Mouse (Mus musculus) embryonic facial prominence, embryonic 12.5 days (tissue): ENCODE measurements around the gene Pum1. TPM values are rescaled to one million over a fixed set of nuclear protein-coding genes. Genes with fewer than 3 reads are reported as not detected.
"Not testable (repeated sequence)": the region's sequence is repeated elsewhere in the genome, so short reads cannot be mapped to it uniquely, and the experiment has no call there.

Source experiments
- ATAC-seq: fragments of 200-750 bp; cut with Nextera tagmentation; 2 replicates; pipeline ENCODE4 v1.8.0; 2017; ENCODE audit not compliant: insufficient number of reproducible peaks, insufficient read depth, low FRiP score, low TSS enrichment
- H3K27ac ChIP-seq: fragments of 300-500 bp; sonication (generic); 2 replicates; pipeline ENCODE4 v1.5.1; 2016; ENCODE audit warnings: mild to moderate bottlenecking
- H3K27me3 ChIP-seq: fragments of 300-500 bp; sonication (generic); 2 replicates; pipeline ENCODE4 v1.6.1; 2016; ENCODE audit warnings: mild to moderate bottlenecking, moderate library complexity
- H3K36me3 ChIP-seq: fragments of 300-500 bp; sonication (generic); 2 replicates; pipeline ENCODE4 v1.6.1; 2016; ENCODE audit warnings: mild to moderate bottlenecking
- H3K4me1 ChIP-seq: fragments of 300-500 bp; sonication (generic); 2 replicates; pipeline ENCODE4 v1.6.1; 2016
- H3K4me2 ChIP-seq: fragments of 300-500 bp; sonication (generic); replicated peaks from 2 replicates; pipeline ENCODE4 v1.6.1; 2016; ENCODE audit warnings: mild to moderate bottlenecking, moderate library complexity
- H3K4me3 ChIP-seq: fragments of 300-500 bp; sonication (generic); 2 replicates; pipeline ENCODE4 v1.5.1; 2016; ENCODE audit warnings: mild to moderate bottlenecking
- H3K9ac ChIP-seq: fragments of 300-500 bp; sonication (generic); 2 replicates; pipeline ENCODE4 v1.6.1; 2016; ENCODE audit warnings: mild to moderate bottlenecking, moderate library complexity
- H3K9me3 ChIP-seq: fragments of 300-500 bp; sonication (generic); 2 replicates; pipeline ENCODE4 v1.6.1; 2016; ENCODE audit warnings: mild to moderate bottlenecking, moderate library complexity
- WGBS: fragments of 180-500 bp; shearing (Covaris S2); methylation state at CpG from one replicate; pipeline ENCODE4 v1.1.7; 2016; 5-methylcytosine and 5-hydroxymethylcytosine counted together
- polyA plus RNA-seq: library from polyadenylated mRNA; unstranded; fragments of >200 nt; fragmentation: Nextera tagmentation; extraction: Ambion mirVana; gene quantifications from 2 replicates; pipeline ENCODE4 v1.2.1, GENCODE M21; 2016

The Pum1 gene
- polyA plus RNA-seq, 1 experiment from 2014 or later: 116 TPM

DNA sequence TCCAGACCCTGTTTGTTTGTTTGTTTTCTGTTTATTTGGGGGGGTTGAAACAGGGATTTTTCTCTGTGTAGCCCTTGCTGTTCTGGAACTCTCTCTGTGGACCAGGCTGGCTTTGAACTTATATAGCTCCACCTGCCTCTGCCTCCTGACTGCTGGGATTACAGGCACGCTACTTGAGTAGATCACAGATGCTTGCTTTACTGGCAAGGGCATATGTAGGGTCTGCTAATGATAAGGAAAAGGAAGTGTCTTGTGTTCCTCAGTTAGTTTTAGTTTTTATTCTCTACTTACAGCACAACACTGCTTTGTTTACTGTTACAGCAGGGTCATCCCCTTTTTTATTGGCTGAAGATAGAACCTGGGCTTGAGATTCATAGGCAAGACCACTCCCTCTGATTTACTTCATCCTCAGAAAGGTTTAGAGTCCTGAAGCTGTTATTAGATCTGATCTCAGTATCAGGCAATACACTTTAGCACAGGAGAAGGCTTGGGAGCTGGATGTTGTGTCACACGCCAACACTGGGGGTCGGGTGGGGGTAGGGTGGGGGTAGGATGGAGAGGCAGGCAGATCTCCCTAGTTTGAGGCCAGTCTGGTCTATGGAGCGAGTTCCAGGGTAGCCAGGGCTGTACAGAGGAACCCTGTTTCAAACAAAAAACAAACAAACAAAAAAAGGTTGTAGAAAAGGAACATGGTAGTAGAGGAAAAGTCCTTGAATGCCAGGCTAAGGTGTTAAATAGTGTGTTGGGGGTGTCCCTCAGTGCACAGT lies 8.1 kb downstream of the Pum1 start:
- 93% methylated on average over 4 of the region's 4 CpGs for WGBS
- Histone ChIP-seq H3K9ac (no peak overlapping the region), H3K36me3 (peaks cover 53% of the 10 kb centered on the region), H3K4me1 (peaks cover 21% of the 10 kb centered on the region), H3K27ac (no peak overlapping the region), H3K9me3 (no peaks in the 10 kb centered on the region), H3K4me2 (no peak overlapping the region), H3K27me3 (no peaks in the 10 kb centered on the region), H3K4me3 (no peak overlapping the region)
- no peak for ATAC-seq

DNA sequence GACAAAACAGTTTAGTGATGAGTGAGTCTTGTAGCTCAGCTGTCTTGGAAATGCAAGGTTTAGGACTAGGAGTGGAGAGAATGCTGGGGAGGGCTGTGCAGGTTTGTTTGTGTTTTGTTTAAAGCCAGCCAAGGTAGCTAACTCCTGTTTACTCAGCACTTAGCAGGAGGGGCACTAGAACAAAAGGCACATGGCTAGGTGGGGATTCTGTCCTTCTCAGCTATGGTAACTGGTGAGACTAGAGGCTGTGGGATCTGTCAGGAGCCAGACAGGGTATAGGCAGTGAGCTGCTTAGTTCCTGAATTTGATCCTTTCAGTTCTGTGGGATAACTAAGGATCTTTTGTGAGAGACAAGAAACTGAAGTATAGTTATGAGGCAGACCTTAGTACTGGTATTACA lies 9.0 kb downstream of the Pum1 start:
- peaks cover 16% of the 10 kb centered on the region for H3K4me1 ChIP-seq
- H3K9ac ChIP-seq: no peak overlapping the region
- peaks cover 58% of the 10 kb centered on the region for H3K36me3 ChIP-seq
- no peak overlapping the region for H3K27ac ChIP-seq
- H3K9me3 ChIP-seq: no peaks in the 10 kb centered on the region
- H3K4me3 ChIP-seq: no peak overlapping the region
- ATAC-seq: no peak
- H3K4me2 ChIP-seq: no peak overlapping the region
- H3K27me3 ChIP-seq: no peaks in the 10 kb centered on the region

DNA sequence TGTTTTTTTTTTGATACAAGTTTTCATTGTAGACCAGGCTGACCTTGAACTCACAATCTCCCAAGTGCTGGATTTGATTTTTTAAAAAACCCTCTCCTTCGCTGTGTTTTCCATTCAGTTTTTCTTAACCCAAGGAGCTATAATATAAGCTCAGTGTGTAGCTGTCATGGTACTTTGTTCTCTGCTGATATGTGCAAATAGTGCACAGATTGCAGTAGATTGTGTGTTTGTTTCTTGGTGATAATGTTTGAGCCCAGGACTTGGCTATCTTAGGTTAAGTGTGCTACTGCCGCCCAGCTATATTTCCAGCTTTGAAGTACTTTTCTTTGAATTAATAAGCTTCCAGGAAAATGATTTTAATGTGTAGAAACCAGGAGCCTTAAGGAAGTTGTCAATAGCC lies 13.6 kb downstream of the Pum1 start:
- H3K4me2 ChIP-seq: no peak overlapping the region
- ATAC-seq: no peak
- H3K27ac ChIP-seq: no peak overlapping the region
- no peak overlapping the region for H3K4me3 ChIP-seq
- H3K4me1 ChIP-seq: no peaks in the 10 kb centered on the region
- no peak overlapping the region for H3K9ac ChIP-seq
- no peaks in the 10 kb centered on the region for H3K27me3 ChIP-seq
- WGBS: 87% methylated on average over 2 of the region's 2 CpGs
- peaks cover 61% of the 10 kb centered on the region for H3K36me3 ChIP-seq
- H3K9me3 ChIP-seq: no peaks in the 10 kb centered on the region

DNA sequence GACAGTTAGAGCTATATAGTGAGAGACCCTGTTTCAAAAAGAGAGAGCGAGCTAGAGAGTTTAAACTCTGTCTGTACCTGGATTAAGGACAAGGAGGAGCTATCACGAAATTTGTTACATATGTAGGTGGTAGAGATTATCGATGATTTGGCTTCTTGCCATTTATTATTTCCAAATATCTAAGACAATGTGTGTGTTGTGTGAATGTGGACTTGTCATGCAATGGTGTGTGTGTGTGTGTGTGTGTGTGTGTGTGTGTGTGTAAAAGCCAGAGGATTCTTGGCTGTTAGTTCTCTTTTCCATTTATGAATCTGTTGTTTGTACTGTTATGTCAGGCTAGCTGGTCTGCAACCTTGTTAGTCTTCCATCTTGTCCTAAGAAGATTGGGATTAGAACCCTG lies 15.0 kb downstream of the Pum1 start:
- Histone ChIP-seq H3K27me3 (no peaks in the 10 kb centered on the region), H3K36me3 (peaks cover 59% of the 10 kb centered on the region), H3K9ac (no peak overlapping the region), H3K4me1 (no peaks in the 10 kb centered on the region), H3K4me3 (no peak overlapping the region), H3K27ac (no peak overlapping the region), H3K4me2 (no peak overlapping the region), H3K9me3 (no peaks in the 10 kb centered on the region)
- 94% methylated on average over 3 of the region's 3 CpGs for WGBS
- ATAC-seq: no peak

DNA sequence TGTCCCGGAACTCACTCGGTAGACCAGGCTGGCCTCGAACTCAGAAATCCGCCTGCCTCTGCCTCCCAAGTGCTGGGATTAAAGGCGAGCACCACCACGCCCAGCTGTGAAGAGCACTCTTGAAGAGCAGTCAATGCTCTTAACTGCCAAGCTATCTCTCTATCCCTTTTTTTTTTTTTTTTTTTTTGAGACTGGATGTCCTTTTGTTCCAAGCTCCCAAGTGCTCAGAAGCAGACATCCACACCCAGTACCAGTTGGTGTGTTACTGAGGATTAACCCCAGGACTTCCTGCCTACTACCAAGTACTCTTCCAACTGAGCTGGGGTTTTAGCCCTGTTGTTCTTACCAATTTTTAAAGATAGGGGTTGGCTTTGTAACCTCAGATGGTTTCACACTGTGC lies 17.6 kb downstream of the Pum1 start:
- Histone ChIP-seq H3K9ac (no peak overlapping the region), H3K27ac (no peak overlapping the region), H3K9me3 (no peaks in the 10 kb centered on the region), H3K4me1 (no peaks in the 10 kb centered on the region), H3K4me2 (no peak overlapping the region), H3K4me3 (no peak overlapping the region), H3K27me3 (no peaks in the 10 kb centered on the region), H3K36me3 (peaks cover 52% of the 10 kb centered on the region)
- no peak for ATAC-seq
- WGBS: 97% methylated on average over 6 of the region's 6 CpGs

DNA sequence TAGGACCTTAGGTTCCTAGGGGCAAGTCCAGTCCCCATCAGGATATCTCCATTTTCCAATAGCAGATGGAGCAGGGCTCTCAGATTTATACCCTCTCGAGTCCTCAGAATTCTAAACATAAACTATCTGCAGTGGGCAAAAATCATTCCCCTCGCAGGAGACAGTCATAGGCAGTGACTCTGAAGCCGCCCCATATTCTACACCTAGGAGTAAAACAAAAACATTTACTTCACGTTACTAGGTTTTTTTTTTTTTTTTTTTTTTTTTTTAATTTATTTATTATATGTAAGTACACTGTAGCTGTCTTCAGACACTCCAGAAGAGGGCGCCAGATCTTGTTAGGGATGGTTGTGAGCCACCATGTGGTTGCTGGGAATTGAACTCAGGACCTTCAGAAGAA lies 19.9 kb downstream of the Pum1 start:
- H3K27me3 ChIP-seq, H3K4me2 ChIP-seq, H3K27ac ChIP-seq, ATAC-seq, H3K4me3 ChIP-seq, H3K4me1 ChIP-seq, H3K9ac ChIP-seq, H3K9me3 ChIP-seq: not testable (repeated sequence)
- H3K36me3 ChIP-seq: peaks cover 47% of the 10 kb centered on the region
- WGBS: 85% methylated on average over 5 of the region's 5 CpGs

DNA sequence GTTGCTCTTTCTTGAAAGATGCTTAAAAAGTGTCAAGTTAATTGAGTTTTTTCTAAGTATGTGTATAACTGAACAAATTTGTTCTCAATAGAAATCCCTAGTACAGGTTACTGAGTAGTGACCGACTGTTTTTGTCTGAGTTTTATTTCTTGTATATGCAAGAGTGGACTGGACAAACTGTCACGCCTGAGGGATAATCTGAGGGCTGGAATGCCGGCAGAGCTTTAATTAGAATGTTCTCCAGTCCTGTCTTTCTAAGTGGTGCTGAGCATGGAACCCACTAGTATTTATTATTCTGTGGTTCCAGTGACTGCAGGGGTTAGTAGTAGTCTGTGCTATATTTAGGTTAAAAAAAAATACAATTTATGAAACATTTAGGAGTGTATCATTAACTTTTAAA lies 30.8 kb downstream of the Pum1 start:
- Histone ChIP-seq H3K9me3 (no peaks in the 10 kb centered on the region), H3K4me1 (no peaks in the 10 kb centered on the region), H3K9ac (no peak overlapping the region), H3K36me3 (peaks cover 24% of the 10 kb centered on the region), H3K4me2 (no peak overlapping the region), H3K4me3 (no peak overlapping the region), H3K27me3 (no peaks in the 10 kb centered on the region), H3K27ac (no peak overlapping the region)
- WGBS: 80% methylated on average over 3 of the region's 3 CpGs
- no peak for ATAC-seq

DNA sequence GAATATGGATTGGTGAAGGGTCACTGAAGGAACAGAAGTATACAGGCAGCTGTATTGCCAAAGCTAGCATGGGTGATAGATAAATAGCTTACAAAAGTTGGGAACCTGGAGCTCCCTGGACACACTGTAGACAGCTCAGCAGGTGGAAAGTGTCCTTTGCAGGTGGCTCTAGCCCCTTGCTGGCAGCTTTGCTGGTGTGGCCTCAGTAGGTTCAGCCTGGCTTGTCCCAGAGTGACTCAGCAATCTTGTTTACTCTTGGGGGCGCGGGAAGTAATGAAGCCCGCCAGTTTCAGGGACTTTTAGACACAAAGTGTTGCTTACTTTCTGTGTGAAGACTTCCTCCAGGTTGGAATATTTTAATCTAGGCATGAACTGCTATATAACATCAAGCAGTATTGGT lies 31.9 kb downstream of the Pum1 start:
- Histone ChIP-seq H3K9ac (no peak overlapping the region), H3K36me3 (peaks cover 24% of the 10 kb centered on the region), H3K4me2 (no peak overlapping the region), H3K27me3 (no peaks in the 10 kb centered on the region), H3K4me1 (no peaks in the 10 kb centered on the region), H3K4me3 (no peak overlapping the region), H3K9me3 (no peaks in the 10 kb centered on the region), H3K27ac (no peak overlapping the region)
- 92% methylated on average over 3 of the region's 3 CpGs for WGBS
- ATAC-seq: no peak

DNA sequence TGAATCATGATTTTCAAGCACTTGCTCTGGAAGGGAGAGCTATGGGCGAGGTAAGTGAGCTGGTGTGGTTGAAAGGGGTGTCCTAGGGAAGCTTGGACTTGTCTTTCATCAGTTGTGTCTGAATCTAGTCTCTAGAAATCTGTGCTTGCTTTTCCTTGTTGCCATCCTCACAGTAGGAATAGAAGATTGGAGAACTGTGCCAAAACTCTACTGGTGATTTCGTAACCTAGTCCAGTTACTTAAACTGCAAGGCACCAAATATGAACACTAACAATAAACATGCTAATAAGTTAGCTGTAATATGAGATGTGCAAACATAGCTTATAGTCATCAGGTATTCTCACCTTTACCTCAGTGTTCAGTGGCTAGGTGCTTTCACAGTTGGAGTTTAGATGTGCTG lies 37.9 kb downstream of the Pum1 start:
- Histone ChIP-seq H3K27me3 (no peaks in the 10 kb centered on the region), H3K36me3 (peaks cover 37% of the 10 kb centered on the region), H3K27ac (no peak overlapping the region), H3K4me3 (no peak overlapping the region), H3K4me2 (no peak overlapping the region), H3K9ac (no peak overlapping the region), H3K4me1 (no peaks in the 10 kb centered on the region), H3K9me3 (no peaks in the 10 kb centered on the region)
- 90% methylated on average over 2 of the region's 2 CpGs for WGBS
- no peak for ATAC-seq

DNA sequence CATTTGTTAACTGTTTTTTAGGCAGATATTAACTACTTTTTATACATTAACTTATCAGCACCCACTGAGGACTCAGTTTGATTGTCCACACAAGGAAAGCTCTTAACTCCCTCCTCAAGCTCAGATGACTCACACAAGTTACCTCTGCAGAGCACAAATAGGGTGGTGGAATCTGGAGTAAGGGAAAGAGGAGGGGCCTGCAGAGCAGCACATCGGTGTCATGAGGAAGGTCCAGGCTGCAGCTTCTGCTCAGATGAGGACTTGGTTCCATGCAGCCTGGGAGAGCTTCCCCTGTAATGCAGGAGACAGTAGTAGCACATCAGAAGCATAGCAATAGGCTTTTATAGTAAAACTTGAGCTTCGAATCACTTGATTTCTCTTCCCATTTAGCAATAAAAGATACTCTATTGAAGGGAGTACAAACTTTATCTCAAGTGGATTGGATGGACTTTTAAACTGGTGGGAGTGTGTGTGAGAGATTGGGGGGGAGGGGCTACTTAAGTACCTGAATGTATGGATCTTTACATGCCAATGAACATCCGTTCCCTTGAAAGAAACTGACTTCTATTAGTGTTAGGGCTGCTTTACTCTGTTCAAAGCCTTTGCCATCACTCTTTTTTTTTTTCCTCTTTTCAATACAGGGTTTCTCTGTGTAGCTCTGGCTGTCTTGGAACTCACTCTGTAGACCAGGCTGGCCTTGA lies 39.9 kb downstream of the Pum1 start:
- Histone ChIP-seq H3K27me3 (no peaks in the 10 kb centered on the region), H3K9ac (no peak overlapping the region), H3K9me3 (no peaks in the 10 kb centered on the region), H3K4me2 (no peak overlapping the region), H3K36me3 (peaks cover 41% of the 10 kb centered on the region), H3K27ac (no peak overlapping the region), H3K4me1 (no peaks in the 10 kb centered on the region), H3K4me3 (no peak overlapping the region)
- 90% methylated on average over 3 of the region's 3 CpGs for whole genome bisulfite sequencing
- ATAC-seq: no peak

DNA sequence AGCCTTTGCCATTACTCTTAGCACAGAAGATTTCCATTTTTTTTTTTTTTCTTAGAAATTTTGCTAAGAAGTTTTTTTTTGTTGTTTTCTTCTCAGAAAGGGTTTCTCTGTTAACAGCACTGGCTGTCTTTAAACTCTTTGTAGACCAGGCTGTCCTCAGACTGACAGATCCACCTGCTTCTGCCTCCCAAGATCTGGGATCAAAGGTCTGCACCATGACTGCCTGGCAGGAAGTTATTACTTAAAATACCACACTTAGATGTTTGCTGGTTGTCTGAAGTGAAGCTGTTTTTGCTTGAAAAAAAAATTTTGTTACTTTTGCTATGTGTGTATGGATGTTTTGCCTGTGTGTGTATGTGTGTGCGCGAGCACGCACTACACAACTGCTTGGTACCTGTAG lies 40.5 kb downstream of the Pum1 start:
- Histone ChIP-seq H3K9me3 (no peaks in the 10 kb centered on the region), H3K36me3 (peaks cover 43% of the 10 kb centered on the region), H3K4me2 (no peak overlapping the region), H3K27me3 (no peaks in the 10 kb centered on the region), H3K4me3 (no peak overlapping the region), H3K27ac (no peak overlapping the region), H3K9ac (no peak overlapping the region), H3K4me1 (no peaks in the 10 kb centered on the region)
- over 99% methylated on average over 3 of the region's 3 CpGs for WGBS
- no peak for ATAC-seq

DNA sequence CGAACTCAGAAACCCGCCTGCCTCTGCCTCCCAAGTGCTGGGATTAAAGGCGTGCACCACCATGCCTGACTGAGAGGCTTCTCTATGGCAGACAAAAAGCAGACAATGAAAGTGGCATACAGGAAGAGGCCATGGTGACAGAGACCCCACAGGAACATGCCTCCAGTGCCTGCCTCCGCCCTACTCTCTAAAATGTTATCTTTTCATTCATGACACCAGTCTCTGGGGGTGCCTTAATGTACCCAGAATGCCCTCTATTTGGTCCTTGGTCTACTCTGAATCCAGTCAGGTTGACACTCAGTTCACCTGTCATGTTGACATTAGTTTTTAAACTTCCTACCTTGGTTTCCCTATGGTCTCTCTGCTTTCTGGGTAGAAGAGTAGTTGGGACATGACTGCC lies 41.5 kb downstream of the Pum1 start:
- 96% methylated on average over 4 of the region's 4 CpGs for WGBS
- Histone ChIP-seq H3K4me2 (no peak overlapping the region), H3K9ac (no peak overlapping the region), H3K9me3 (no peaks in the 10 kb centered on the region), H3K36me3 (peaks cover 47% of the 10 kb centered on the region), H3K4me3 (no peak overlapping the region), H3K27ac (no peak overlapping the region), H3K27me3 (no peaks in the 10 kb centered on the region), H3K4me1 (no peaks in the 10 kb centered on the region)
- no peak for ATAC-seq
